Mouse (Mus musculus) neural tube, embryonic 14.5 days (tissue): ENCODE data around the gene Sergef. TPM values are rescaled to one million over a fixed set of nuclear protein-coding genes. Genes with fewer than 3 reads are reported as not detected.

Source experiments
- ATAC-seq: fragments of 200-750 bp; cut with Nextera tagmentation; 2 replicates; pipeline ENCODE4 v1.8.0; 2017; ENCODE audit warnings: low read depth, mild to moderate bottlenecking, moderate TSS enrichment, moderate library complexity
- H3K27ac ChIP-seq: fragments of 300-500 bp; sonication (generic); 2 replicates; pipeline ENCODE4 v1.5.1; 2014; ENCODE audit warnings: low read depth, mild to moderate bottlenecking, control low read depth, low read length, moderate library complexity, mixed read lengths
- H3K27me3 ChIP-seq: fragments of 300-500 bp; sonication (generic); 2 replicates; pipeline ENCODE4 v1.6.1; 2014; ENCODE audit warnings: low read length; ENCODE audit not compliant: control insufficient read depth, insufficient read depth
- H3K36me3 ChIP-seq: fragments of 300-500 bp; sonication (generic); 2 replicates; pipeline ENCODE4 v1.6.1; 2014; ENCODE audit warnings: low read length, mixed read lengths; ENCODE audit not compliant: control insufficient read depth, insufficient read depth
- H3K4me1 ChIP-seq: fragments of 300-500 bp; sonication (generic); 2 replicates; pipeline ENCODE4 v1.6.1; 2014; ENCODE audit warnings: low read length; ENCODE audit not compliant: control insufficient read depth, insufficient read depth
- H3K4me2 ChIP-seq: fragments of 300-500 bp; sonication (generic); 2 replicates; pipeline ENCODE4 v1.6.1; 2014; ENCODE audit warnings: mild to moderate bottlenecking, low read depth, low read length, control low read depth
- H3K4me3 ChIP-seq: fragments of 300-500 bp; sonication (generic); 2 replicates; pipeline ENCODE4 v1.5.1; 2014; ENCODE audit warnings: low read depth, low read length, control low read depth, mixed read lengths
- H3K9ac ChIP-seq: fragments of 300-500 bp; sonication (generic); replicated peaks from 2 replicates; pipeline ENCODE4 v1.6.1; 2014; ENCODE audit warnings: low read depth, mild to moderate bottlenecking, control low read depth, low read length, mixed read lengths
- H3K9me3 ChIP-seq: fragments of 300-500 bp; sonication (generic); 2 replicates; pipeline ENCODE4 v1.6.1; 2016; ENCODE audit warnings: low read length; ENCODE audit not compliant: control insufficient read depth
- WGBS: fragments of 180-500 bp; shearing (Covaris S2); extraction: QIAGEN DNeasy Blood & Tissue Kit; methylation state at CpG from one replicate; pipeline ENCODE4 v1.1.7; 2014; 5-methylcytosine and 5-hydroxymethylcytosine counted together
- polyA plus RNA-seq: library from polyadenylated mRNA; unstranded; fragments of >200 nt; fragmentation: Nextera tagmentation; extraction: Ambion mirVana; gene quantifications from 2 replicates; pipeline ENCODE4 v1.2.1, GENCODE M21; 2014

Sergef gene
- polyA plus RNA-seq, 1 experiment from 2014 or later, result 46.3 TPM

DNA sequence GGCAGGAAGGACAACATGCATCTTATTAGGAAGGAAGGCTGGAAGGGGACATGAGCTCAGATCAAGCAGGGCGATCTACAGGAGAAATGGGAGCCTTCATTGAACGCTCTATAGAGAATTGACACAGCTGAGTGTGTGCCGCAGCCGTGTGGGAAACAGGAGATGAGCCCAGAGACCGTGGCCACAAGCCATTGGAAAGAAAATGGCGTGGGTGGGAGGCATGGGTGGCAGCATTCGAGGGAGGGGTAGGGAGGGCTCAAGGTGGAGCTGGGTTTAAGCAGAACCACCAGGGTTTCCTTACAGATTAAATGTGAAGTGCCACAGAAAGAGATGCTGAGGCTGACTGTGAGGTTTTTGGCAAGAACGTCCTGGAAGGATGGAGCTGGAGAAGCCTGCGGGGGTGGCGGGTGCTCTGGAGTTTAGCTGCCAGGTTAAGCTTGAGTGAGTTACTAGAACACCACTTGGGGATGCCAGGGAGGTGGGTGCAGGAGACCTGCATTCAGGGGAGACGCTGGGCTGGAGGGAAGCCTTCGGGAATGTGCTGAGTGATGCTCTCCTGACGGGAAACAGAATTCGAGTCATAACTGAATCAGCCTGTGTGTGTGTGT lies 223.7 kb downstream of the Sergef start:
- ATAC-seq, result no peak
- no peak overlapping the region for H3K4me2 ChIP-seq

DNA sequence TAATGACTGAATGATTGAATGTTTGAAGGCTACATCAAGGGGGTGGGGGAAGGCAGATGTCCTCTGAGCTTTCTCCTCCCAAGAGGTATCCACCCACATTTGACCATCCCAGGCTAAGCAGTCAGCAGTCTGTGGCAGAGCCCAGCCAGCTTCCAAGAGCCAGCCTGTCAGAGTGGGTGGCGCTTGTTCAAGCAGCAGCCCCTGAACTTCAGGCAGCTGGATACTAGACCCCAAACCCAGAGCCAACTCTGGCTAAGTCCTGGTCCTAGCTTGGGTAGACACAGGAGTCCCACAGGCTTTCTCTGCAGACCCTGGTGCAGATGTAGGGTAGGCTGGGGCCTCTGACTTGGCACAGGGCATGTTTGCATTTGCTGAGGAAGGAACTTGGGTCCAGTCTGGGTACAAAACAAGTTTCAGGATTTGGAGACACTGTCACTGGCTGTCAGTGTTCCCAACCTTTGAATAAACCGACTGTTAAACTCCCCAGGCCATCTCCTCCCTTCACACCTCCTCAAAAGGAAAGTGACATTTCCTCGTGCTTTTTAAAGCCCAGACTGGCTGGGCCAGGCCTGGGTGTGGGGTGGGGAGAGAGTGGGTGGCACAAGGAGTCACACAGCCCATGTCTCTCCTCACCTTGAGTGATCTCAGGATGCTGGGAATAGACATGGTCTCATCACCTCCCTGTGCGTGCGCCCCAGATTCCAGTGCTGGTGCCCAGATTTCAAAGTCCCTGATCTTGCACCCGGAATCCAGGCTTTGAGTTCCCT lies 225.5 kb downstream of the Sergef start:
- no peaks in the 10 kb centered on the region for H3K27me3 ChIP-seq
- H3K27ac ChIP-seq, result no peak overlapping the region
- no peaks in the 10 kb centered on the region for H3K36me3 ChIP-seq
- 75% methylated on average over 6 of the region's 6 CpGs for WGBS
- H3K9ac ChIP-seq, result no peak overlapping the region
- no peak overlapping the region for H3K4me2 ChIP-seq
- H3K4me3 ChIP-seq, result no peak overlapping the region
- no peaks in the 10 kb centered on the region for H3K4me1 ChIP-seq
- no peaks in the 10 kb centered on the region for H3K9me3 ChIP-seq
- no peak for ATAC-seq

More for the DNA sequence above, 223.7 kb downstream of the Sergef start:
- H3K27ac ChIP-seq, result no peak overlapping the region
- 74% methylated on average over 14 of the region's 14 CpGs for WGBS
- H3K9me3 ChIP-seq, result no peaks in the 10 kb centered on the region
- H3K4me3 ChIP-seq, result no peak overlapping the region
- no peaks in the 10 kb centered on the region for H3K27me3 ChIP-seq
- no peaks in the 10 kb centered on the region for H3K4me1 ChIP-seq
- H3K36me3 ChIP-seq, result no peaks in the 10 kb centered on the region
- no peak overlapping the region for H3K9ac ChIP-seq

DNA sequence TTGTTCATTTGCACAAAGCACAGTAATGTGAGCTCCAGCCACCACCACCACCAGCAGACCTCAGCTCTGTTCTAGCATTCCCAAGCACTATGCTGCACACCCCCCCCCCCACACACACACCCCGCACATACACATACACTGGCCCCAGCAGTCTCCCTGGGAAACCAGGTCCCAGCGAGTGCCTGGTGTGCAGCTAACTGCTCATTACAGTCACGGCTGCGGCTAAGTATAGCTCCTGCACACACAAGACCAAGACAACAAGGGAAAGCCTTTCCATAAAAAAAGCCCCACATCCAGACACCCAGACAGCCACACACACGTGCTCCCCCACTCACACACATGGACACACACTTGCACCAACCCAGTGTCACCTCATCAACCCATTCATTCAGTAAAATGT lies 226.8 kb downstream of the Sergef start:
- H3K4me1 ChIP-seq, result no peaks in the 10 kb centered on the region
- H3K36me3 ChIP-seq, result no peaks in the 10 kb centered on the region
- H3K9ac ChIP-seq, result no peak overlapping the region
- 72% methylated on average over 5 of the region's 5 CpGs for WGBS
- no peak overlapping the region for H3K4me2 ChIP-seq
- no peak overlapping the region for H3K27ac ChIP-seq
- no peak overlapping the region for H3K4me3 ChIP-seq
- ATAC-seq, result no peak
- H3K9me3 ChIP-seq, result no peaks in the 10 kb centered on the region
- no peaks in the 10 kb centered on the region for H3K27me3 ChIP-seq

DNA sequence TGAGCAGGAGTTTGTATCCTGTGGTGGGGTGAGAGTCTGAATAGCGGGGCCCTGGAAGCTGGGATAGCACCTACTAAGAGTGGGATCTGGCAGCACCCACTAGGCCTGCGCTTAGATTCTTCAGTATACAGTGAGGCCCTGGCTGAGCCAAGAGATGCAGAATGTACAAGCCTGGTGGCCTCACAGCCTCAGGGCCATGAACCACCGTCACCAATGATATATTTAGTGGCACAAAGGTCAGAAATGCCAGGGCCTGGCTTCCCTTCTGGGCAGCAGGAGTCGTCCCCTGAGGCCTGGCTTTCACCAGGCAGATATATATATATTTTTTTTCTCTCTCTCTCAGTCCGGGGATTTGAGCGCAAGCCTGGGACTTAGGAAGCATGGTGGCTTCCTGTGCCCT lies 228.9 kb downstream of the Sergef start:
- Histone ChIP-seq H3K4me1 (no peaks in the 10 kb centered on the region), H3K9me3 (no peaks in the 10 kb centered on the region), H3K27me3 (no peaks in the 10 kb centered on the region), H3K36me3 (no peaks in the 10 kb centered on the region), H3K4me3 (no peak overlapping the region), H3K4me2 (no peak overlapping the region), H3K9ac (no peak overlapping the region), H3K27ac (no peak overlapping the region)
- ATAC-seq, result no peak
- 87% methylated on average over 6 of the region's 6 CpGs for WGBS

DNA sequence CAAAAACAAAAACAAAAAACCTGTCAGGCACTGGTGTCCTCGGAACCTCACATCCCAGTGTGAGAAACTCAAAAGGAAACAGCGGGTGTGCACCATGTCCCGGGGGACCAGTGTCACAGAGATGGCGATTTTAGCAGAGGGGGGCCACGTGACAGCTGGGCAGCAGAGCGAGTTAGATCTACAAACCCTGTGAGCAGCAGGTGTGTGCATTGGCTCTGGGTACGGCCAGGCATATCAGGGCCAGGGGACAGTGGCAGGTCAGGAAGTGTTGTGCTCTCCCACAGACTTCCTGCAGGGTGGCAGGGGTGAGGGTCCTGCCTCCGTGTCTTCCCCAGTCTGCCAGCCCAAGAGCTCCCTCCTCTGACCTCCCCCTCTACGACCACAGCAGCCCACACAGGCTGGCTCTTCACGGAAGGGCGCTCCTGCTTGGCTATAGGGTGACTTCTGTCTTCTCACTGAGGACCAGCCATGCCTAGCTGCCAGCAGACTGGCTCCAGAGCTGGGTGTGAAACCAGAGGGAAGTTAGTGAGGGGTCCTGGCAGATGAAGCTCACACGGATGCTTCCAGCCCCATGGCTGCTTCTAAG lies 230.3 kb downstream of the Sergef start:
- ATAC-seq, result no peak
- Histone ChIP-seq H3K9ac (no peak overlapping the region), H3K4me2 (no peak overlapping the region), H3K9me3 (no peaks in the 10 kb centered on the region), H3K36me3 (no peaks in the 10 kb centered on the region), H3K4me1 (no peaks in the 10 kb centered on the region), H3K27me3 (no peaks in the 10 kb centered on the region), H3K27ac (no peak overlapping the region), H3K4me3 (no peak overlapping the region)
- WGBS, result 40% methylated on average over 12 of the region's 12 CpGs

DNA sequence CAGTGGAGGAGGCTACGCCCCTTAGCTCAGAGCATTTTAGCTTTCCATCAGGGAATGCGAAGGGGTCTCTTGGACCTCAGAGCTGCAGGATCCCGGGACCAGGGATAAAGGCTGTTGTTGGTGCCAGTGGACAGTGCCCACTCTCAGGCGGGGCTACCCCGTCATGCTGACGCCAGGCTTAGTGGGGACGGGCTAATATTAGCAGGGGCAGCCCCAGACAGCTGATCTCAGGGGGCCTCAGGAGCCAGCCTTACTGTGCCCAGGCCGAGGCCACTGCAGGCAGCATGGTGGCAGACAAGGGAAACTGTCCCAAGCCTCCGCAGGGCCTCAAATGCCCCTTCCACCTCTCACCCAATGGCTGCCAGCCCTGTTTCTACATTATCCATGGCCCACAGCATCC lies 231.0 kb downstream of the Sergef start:
- Histone ChIP-seq H3K27me3 (no peaks in the 10 kb centered on the region), H3K9me3 (no peaks in the 10 kb centered on the region), H3K27ac (no peak overlapping the region), H3K4me1 (no peaks in the 10 kb centered on the region), H3K36me3 (no peaks in the 10 kb centered on the region), H3K9ac (no peak overlapping the region), H3K4me2 (no peak overlapping the region), H3K4me3 (no peak overlapping the region)
- ATAC-seq, result no peak
- 88% methylated on average over 9 of the region's 9 CpGs for WGBS

DNA sequence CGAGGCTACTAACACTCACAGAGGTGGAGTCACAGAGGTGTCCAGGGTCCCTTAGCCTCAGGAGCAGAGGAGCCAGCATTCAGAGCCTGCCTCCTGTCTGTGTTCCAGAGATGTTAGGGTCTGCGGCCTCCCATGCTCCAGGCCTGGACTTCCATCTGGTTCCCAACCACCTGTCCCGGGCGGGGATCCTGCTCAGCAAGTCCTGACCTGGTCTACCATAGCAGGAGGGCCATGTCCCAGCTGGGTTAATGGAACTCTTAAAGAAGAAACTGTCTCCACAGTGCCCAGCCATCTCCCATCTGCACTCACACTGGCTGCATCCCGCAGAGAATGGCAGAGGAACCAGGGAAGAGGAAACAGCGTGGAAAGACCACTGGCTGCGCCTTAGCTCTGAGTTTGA lies 234.9 kb downstream of the Sergef start:
- H3K4me3 ChIP-seq, result no peak overlapping the region
- H3K4me1 ChIP-seq, result peaks cover 9% of the 10 kb centered on the region; the same call in 1 of the 2 replicates
- H3K9me3 ChIP-seq, result no peaks in the 10 kb centered on the region
- no peaks in the 10 kb centered on the region for H3K27me3 ChIP-seq
- no peak overlapping the region for H3K27ac ChIP-seq
- H3K9ac ChIP-seq, result no peak overlapping the region
- H3K4me2 ChIP-seq, result no peak overlapping the region
- no peak for ATAC-seq
- 83% methylated on average over 7 of the region's 7 CpGs for WGBS
- H3K36me3 ChIP-seq, result no peaks in the 10 kb centered on the region

DNA sequence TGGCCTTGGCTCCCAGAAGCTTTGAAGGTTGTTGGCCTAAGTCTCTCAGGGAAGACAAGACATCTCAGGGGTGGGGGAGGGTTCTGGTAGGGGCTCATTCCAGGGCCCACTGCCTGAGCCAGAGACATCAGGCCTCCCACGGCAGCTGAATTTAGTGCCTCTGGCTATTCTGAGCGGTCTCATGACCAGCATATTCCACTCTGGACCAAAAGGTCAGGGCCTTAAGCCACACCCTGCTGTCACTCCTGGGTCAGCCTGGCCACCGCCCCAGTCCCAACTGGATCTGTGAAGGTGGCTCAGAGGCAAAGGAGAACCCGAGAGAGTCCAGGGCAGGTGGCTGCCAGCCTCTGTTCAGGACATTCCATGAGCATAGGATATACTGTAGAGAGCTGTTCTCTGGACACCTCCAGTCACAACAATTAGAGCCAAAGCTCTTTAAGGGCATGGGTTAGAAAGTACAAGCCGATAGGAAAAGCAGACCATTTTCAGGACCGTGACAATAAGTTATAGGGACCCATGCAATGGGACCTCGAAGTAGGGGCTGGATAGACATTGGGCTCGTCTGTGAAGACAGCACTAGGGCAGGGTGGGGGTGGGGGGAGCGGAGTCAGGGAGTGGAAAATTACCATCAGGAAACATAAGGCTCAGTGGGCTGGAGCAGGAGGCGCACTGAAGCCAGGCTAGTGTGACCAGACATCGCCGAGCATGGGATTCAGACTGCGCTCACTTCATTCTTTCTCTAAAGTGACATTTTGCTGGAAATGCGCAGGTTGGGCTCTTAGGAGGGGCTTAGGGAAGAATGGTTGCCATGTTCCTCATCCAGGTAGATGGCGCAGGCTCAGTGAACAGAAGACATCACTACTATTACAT lies 235.8 kb downstream of the Sergef start:
- Histone ChIP-seq H3K9ac (no peak overlapping the region), H3K4me2 (no peak overlapping the region), H3K36me3 (no peaks in the 10 kb centered on the region), H3K9me3 (no peaks in the 10 kb centered on the region), H3K4me3 (no peak overlapping the region), H3K27ac (no peak overlapping the region), H3K27me3 (no peaks in the 10 kb centered on the region), H3K4me1 (peaks cover 18% of the 10 kb centered on the region; the same call in 1 of the 2 replicates)
- 76% methylated on average over 15 of the region's 15 CpGs for WGBS
- ATAC-seq, result no peak
